Mouse (Mus musculus) B cell, adult (primary cell): ENCODE data around the gene Tnfaip3. TPM values are rescaled to one million over a fixed set of nuclear protein-coding genes. Genes with fewer than 3 reads are reported as not detected.

Source experiments
- total RNA-seq: library from RNA; stranded (reverse); gene quantifications from 4 replicates; pipeline ENCODE4 v1.2.4, GENCODE M21; 2023; ENCODE audit not compliant: inconsistent age

Gene Tnfaip3
- total RNA-seq: 701 to 859 TPM (median 781 TPM) in 4 replicates

GRCm38 (mm10) chr10:19015257-19015862, at the start of gene Tnfaip3:
TSS of gene Tnfaip3 (minus strand) at chr10:19015657.

Other genes with a start within 250 kb of the Tnfaip3 start
- gene Gm4922, start 228.9 kb downstream of the Tnfaip3 start, total RNA-seq: not detected in 4 replicates
- gene Perp, start 170.6 kb downstream of the Tnfaip3 start, total RNA-seq: 0.78 to 1.3 TPM (median 0.93 TPM) in 4 replicates